Mouse (Mus musculus) intestine, embryonic 16.5 days (tissue): ENCODE data around the gene Ntrk3. TPM values are rescaled to one million over a fixed set of nuclear protein-coding genes. Genes with fewer than 3 reads are reported as not detected.

Experiments
- ATAC-seq: fragments of 200-750 bp; cut with Nextera tagmentation; 2 replicates; pipeline ENCODE4 v1.8.0; 2017; ENCODE audit warnings: moderate TSS enrichment, moderate library complexity
- H3K27ac ChIP-seq: fragments of 300-500 bp; sonication (generic); 2 replicates; pipeline ENCODE4 v1.5.1; 2014; ENCODE audit warnings: mild to moderate bottlenecking, low read length
- H3K27me3 ChIP-seq: fragments of 300-500 bp; sonication (generic); replicated peaks from 2 replicates; pipeline ENCODE4 v1.6.1; 2014; ENCODE audit warnings: low read length, control low read depth, mixed read lengths; ENCODE audit not compliant: control insufficient read depth, insufficient read depth
- H3K36me3 ChIP-seq: fragments of 300-500 bp; sonication (generic); 2 replicates; pipeline ENCODE4 v1.6.1; 2014; ENCODE audit warnings: low read length, control low read depth; ENCODE audit not compliant: control insufficient read depth, insufficient read depth
- H3K4me1 ChIP-seq: fragments of 300-500 bp; sonication (generic); 2 replicates; pipeline ENCODE4 v1.6.1; 2014; ENCODE audit warnings: low read length, control low read depth, mixed read lengths; ENCODE audit not compliant: control insufficient read depth, insufficient read depth
- H3K4me2 ChIP-seq: fragments of 300-500 bp; sonication (generic); 2 replicates; pipeline ENCODE4 v1.6.1; 2014; ENCODE audit warnings: low read depth, low read length, control low read depth
- H3K4me3 ChIP-seq: fragments of 300-500 bp; sonication (generic); 2 replicates; pipeline ENCODE4 v1.5.1; 2014; ENCODE audit warnings: mild to moderate bottlenecking, low read length
- H3K9ac ChIP-seq: fragments of 300-500 bp; sonication (generic); 2 replicates; pipeline ENCODE4 v1.6.1; 2014; ENCODE audit warnings: low read depth, low read length
- H3K9me3 ChIP-seq: fragments of 300-500 bp; sonication (generic); 2 replicates; pipeline ENCODE4 v1.6.1; 2016; ENCODE audit warnings: low read length, control low read depth; ENCODE audit not compliant: control insufficient read depth
- WGBS: fragments of 180-500 bp; shearing (Covaris S2); extraction: QIAGEN DNeasy Blood & Tissue Kit; methylation state at CpG from one replicate; pipeline ENCODE4 v1.1.7; 2014; 5-methylcytosine and 5-hydroxymethylcytosine counted together
- polyA plus RNA-seq: library from polyadenylated mRNA; unstranded; fragments of >200 nt; fragmentation: Nextera tagmentation; extraction: Ambion mirVana; gene quantifications from 2 replicates; pipeline ENCODE4 v1.2.1, GENCODE M21; 2015

Gene Ntrk3
- polyA plus RNA-seq, 1 experiment from 2014 or later = 2.1 TPM

DNA sequence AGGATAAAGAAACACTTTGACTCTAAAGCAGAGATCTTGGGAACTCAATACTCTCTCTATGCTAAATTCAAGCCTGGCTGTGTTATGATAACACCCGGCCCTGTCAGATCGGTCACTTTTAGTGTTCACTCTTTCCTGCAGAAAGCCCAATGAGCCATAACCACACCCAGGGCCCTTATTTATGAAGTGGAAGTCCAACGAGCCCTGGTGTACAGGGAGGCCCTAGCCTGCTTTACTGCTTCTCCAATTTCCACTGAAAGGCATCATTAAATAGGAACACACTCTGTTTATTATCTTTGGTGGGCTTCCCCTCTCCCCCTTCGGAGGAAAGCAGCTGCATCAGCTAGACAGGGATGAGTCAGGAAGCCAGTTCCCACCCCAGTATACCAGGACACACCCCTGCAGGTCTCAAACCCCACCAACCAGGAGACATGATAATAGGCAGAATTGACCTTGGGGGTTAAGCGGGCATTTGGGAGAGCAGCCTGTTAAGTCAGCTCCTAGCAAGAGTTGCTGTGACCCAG, 489.6 kb downstream of the Ntrk3 start:
- Histone ChIP-seq H3K27me3 (no peaks in the 10 kb centered on the region), H3K9ac (no peak overlapping the region), H3K9me3 (no peaks in the 10 kb centered on the region), H3K27ac (no peak overlapping the region), H3K4me3 (no peak overlapping the region), H3K4me1 (no peaks in the 10 kb centered on the region), H3K4me2 (no peak overlapping the region), H3K36me3 (no peaks in the 10 kb centered on the region)
- no peak for ATAC-seq
- WGBS = 50% methylated on average over 5 of the region's 5 CpGs

GRCm38 (mm10) chr7:78239012-78239411, 498.8 kb downstream of the Ntrk3 start:
- WGBS = 69% methylated on average over 2 of the region's 2 CpGs

DNA sequence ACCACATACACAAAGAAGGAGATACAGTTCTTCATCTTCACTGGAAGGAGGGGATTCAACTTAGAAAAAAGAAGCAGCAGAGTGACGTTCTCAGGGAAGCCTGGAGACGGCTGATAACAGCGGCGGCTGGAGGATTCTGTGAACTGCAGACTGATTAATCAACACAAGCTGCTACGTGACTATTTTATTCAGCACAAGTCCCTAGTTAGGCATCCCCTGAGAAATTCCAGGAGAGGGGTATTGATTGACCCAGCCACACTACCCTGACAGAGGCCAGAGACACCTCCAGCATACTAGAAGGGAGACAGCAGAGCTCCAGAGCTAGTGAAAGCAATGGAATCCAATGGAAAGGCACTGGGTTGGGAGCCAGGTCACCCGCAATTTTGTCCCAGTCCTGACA, 516.1 kb downstream of the Ntrk3 start:
- Histone ChIP-seq H3K4me3 (no peak overlapping the region), H3K27ac (no peak overlapping the region), H3K27me3 (no peaks in the 10 kb centered on the region), H3K36me3 (no peaks in the 10 kb centered on the region), H3K9ac (no peak overlapping the region), H3K4me2 (no peak overlapping the region), H3K9me3 (no peaks in the 10 kb centered on the region), H3K4me1 (no peaks in the 10 kb centered on the region)
- no peak for ATAC-seq
- WGBS = 49% methylated on average over 6 of the region's 6 CpGs

More at GRCm38 (mm10) chr7:78239012-78239411, 498.8 kb downstream of the Ntrk3 start:
- H3K9me3 ChIP-seq = no peaks in the 10 kb centered on the region
- no peak overlapping the region for H3K4me3 ChIP-seq
- no peak overlapping the region for H3K27ac ChIP-seq
- ATAC-seq = no peak
- no peaks in the 10 kb centered on the region for H3K27me3 ChIP-seq
- no peak overlapping the region for H3K9ac ChIP-seq
- H3K4me1 ChIP-seq = no peaks in the 10 kb centered on the region
- H3K4me2 ChIP-seq = no peak overlapping the region
- no peaks in the 10 kb centered on the region for H3K36me3 ChIP-seq

GRCm38 (mm10) chr7:78220949-78221348, 516.9 kb downstream of the Ntrk3 start:
- H3K36me3 ChIP-seq = no peaks in the 10 kb centered on the region
- H3K4me3 ChIP-seq = no peak overlapping the region
- no peak for ATAC-seq
- no peak overlapping the region for H3K27ac ChIP-seq
- no peak overlapping the region for H3K4me2 ChIP-seq
- H3K9me3 ChIP-seq = no peaks in the 10 kb centered on the region
- H3K4me1 ChIP-seq = no peaks in the 10 kb centered on the region
- no peak overlapping the region for H3K9ac ChIP-seq
- H3K27me3 ChIP-seq = no peaks in the 10 kb centered on the region
- 57% methylated on average over 4 of the region's 4 CpGs for WGBS

DNA sequence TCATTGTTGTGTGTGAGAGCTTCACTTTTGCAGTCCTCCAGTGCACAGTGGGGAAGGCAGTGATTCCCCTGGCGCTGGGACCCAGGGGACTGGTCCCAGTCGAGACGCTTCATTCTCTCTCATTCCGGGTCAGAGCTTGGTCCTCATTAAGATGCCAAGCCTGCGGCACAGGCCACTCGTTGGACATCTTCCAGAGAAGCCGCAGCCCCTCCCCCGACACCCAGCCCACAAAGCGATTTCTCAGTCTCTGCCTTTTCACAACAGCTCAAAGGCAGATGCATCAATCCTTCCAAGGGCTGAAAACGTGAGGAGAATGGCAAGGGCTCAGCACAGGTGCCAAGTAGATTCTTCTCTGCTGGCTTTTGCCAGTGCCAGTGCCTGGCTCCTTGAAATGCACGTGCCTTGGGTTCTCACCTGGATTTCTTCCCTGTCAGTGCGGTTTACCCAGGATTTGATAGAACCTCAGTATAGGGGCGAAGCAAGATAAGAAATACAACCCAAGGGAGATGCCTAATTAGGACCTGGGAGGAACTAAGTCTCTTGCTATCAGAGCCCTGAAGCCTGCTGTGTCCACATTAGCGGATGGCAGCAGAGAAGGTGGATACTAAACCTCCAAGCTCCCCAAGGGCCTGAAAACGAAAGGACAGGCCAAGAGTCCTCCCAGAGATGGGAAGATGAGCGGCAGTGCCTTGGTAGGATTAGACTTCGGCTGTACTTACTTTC, 546.7 kb downstream of the Ntrk3 start:
- 29% methylated on average over 17 of the region's 17 CpGs for WGBS

DNA sequence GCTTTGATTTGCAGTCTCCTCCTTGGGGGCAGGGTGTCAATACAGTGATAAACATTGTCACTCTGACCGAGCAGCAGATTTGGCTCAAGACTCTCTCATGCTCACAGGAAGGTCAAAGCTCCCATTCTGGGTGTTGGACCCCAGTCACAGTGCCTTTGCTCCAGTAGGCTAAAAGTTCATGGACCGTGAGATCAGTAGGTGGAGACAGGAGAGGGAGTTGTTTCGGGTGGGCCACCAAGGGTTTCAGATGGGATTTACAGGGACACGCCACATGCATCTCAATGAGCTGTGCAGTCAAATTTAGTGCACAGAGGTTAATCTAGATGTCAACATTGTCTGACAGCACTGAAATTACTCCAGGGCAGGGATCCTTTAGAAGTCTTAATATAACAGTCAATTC, 552.2 kb downstream of the Ntrk3 start:
- Histone ChIP-seq H3K9ac (no peak overlapping the region), H3K9me3 (no peaks in the 10 kb centered on the region), H3K27me3 (no peaks in the 10 kb centered on the region), H3K4me2 (no peak overlapping the region), H3K4me3 (no peak overlapping the region), H3K27ac (no peak overlapping the region), H3K36me3 (no peaks in the 10 kb centered on the region), H3K4me1 (no peaks in the 10 kb centered on the region)
- 48% methylated on average over 4 of the region's 4 CpGs for WGBS
- ATAC-seq = no peak

More for the DNA sequence above, 546.7 kb downstream of the Ntrk3 start:
- no peak overlapping the region for H3K4me2 ChIP-seq
- no peak for ATAC-seq
- no peaks in the 10 kb centered on the region for H3K4me1 ChIP-seq
- no peak overlapping the region for H3K4me3 ChIP-seq
- H3K27me3 ChIP-seq = no peaks in the 10 kb centered on the region
- no peak overlapping the region for H3K27ac ChIP-seq
- no peaks in the 10 kb centered on the region for H3K36me3 ChIP-seq
- no peak overlapping the region for H3K9ac ChIP-seq
- H3K9me3 ChIP-seq = no peaks in the 10 kb centered on the region

DNA sequence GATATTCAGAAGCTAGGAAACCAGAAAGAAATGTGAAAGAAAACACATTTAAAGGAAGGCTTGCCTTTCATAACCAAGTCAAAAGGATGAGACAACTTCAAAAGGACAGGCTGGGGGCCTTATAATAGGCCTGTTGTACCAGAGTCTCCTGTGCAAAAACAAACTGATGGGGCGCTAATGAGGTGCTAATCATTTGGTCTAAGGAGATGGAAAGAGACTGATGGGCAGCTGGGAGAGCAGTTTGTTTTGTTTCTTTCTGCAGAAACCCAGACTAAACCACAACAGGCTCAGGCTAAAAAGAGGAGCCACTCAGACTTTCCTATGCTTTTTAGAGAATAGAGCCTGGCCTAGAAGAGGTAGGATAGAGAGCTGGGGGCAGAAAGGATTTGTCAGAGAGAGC, 554.4 kb downstream of the Ntrk3 start:
- WGBS = 30% methylated on average over 1 of the region's 1 CpGs

GRCm38 (mm10) chr7:78179996-78180665, 557.7 kb downstream of the Ntrk3 start:
- H3K27me3 ChIP-seq = no peaks in the 10 kb centered on the region
- no peak overlapping the region for H3K4me2 ChIP-seq
- H3K4me3 ChIP-seq = no peak overlapping the region
- no peaks in the 10 kb centered on the region for H3K36me3 ChIP-seq
- WGBS = 66% methylated on average over 4 of the region's 4 CpGs
- no peaks in the 10 kb centered on the region for H3K9me3 ChIP-seq
- H3K27ac ChIP-seq = no peak overlapping the region
- no peak overlapping the region for H3K9ac ChIP-seq
- no peak for ATAC-seq
- no peaks in the 10 kb centered on the region for H3K4me1 ChIP-seq

More for the DNA sequence above, 554.4 kb downstream of the Ntrk3 start:
- Histone ChIP-seq H3K27ac (no peak overlapping the region), H3K4me1 (no peaks in the 10 kb centered on the region), H3K27me3 (no peaks in the 10 kb centered on the region), H3K9me3 (no peaks in the 10 kb centered on the region), H3K9ac (no peak overlapping the region), H3K4me2 (no peak overlapping the region), H3K36me3 (no peaks in the 10 kb centered on the region), H3K4me3 (no peak overlapping the region)
- no peak for ATAC-seq

GRCm38 (mm10) chr7:78172267-78172955, 565.4 kb downstream of the Ntrk3 start:
- H3K4me3 ChIP-seq = no peak overlapping the region
- no peaks in the 10 kb centered on the region for H3K36me3 ChIP-seq
- no peak overlapping the region for H3K9ac ChIP-seq
- H3K27ac ChIP-seq = no peak overlapping the region
- 75% methylated on average over 5 of the region's 5 CpGs for WGBS
- no peaks in the 10 kb centered on the region for H3K9me3 ChIP-seq
- H3K4me1 ChIP-seq = no peaks in the 10 kb centered on the region
- ATAC-seq = no peak
- no peak overlapping the region for H3K4me2 ChIP-seq
- no peaks in the 10 kb centered on the region for H3K27me3 ChIP-seq
